Comparison of ENCODE assay signal across 8 mouse cellular contexts in genomic region chr4:155601997-155602456, GRCm38 (mm10). TPM values are rescaled to one million over a fixed set of nuclear protein-coding genes. Genes with fewer than 3 reads are reported as not detected.
DNase-seq lines count a peak whose midpoint lies in the region; ATAC-seq and TF ChIP-seq lines count a peak whose summit lies in the region.

No protein-coding gene starts in this region.

- no peaks in the 10 kb centered on the region for H3K27me3 ChIP-seq in kidney, embryonic 15.5 days
- H3K27me3 ChIP-seq in hindbrain, embryonic 14.5 days (ENCODE audit: control insufficient read depth, insufficient read depth, low read length): no peaks in the 10 kb centered on the region
- no peaks in the 10 kb centered on the region for H3K27me3 ChIP-seq in midbrain, embryonic 15.5 days (replicated peaks)

- H3K27ac ChIP-seq in kidney, embryonic 15.5 days: peak overlapping the region; percentile 99
- peak overlapping the region; percentile 54 for H3K27ac ChIP-seq in bone marrow macrophage, adult 2 months (ENCODE audit: insufficient read depth, low read depth, low read length)
- peak overlapping the region; percentile 100 for H3K27ac ChIP-seq in hindbrain, embryonic 14.5 days
- peak overlapping the region; percentile 100 for H3K27ac ChIP-seq in midbrain, embryonic 15.5 days

- under 1% methylated on average over 31 of the region's 31 CpGs for WGBS in kidney, embryonic 15.5 days
- 2% methylated on average over 31 of the region's 31 CpGs for WGBS in hindbrain, embryonic 14.5 days
- 2% methylated on average over 31 of the region's 31 CpGs for WGBS in midbrain, embryonic 15.5 days

- H3K4me1 ChIP-seq in kidney, embryonic 15.5 days: peaks cover 21% of the 10 kb centered on the region
- H3K4me1 ChIP-seq in bone marrow macrophage, adult 2 months (ENCODE audit: control insufficient read depth, insufficient read depth, low read length): peaks cover 7% of the 10 kb centered on the region
- peaks cover 14% of the 10 kb centered on the region; the same call in 1 of the 2 replicates for H3K4me1 ChIP-seq in hindbrain, embryonic 14.5 days (replicated peaks; ENCODE audit: control insufficient read depth, insufficient read depth, low read length)
- peaks cover 19% of the 10 kb centered on the region for H3K4me1 ChIP-seq in midbrain, embryonic 15.5 days

- TF ChIP-seq CTCF in bone marrow macrophage, adult 2 months (IDR thresholded peaks at IDR 0.05; ENCODE audit: low read depth, low read length): no peak

- peak overlapping the region; percentile 93 for H3K9ac ChIP-seq in kidney, embryonic 15.5 days
- H3K9ac ChIP-seq in hindbrain, embryonic 14.5 days: peak overlapping the region; percentile 95
- peak overlapping the region; percentile 96 for H3K9ac ChIP-seq in midbrain, embryonic 15.5 days

- DNase-seq in kidney, postnatal 10 days: no peak
- no peak for DNase-seq in hindbrain, embryonic 14.5 days (ENCODE audit: low spot score)
- no peak for DNase-seq in frontal cortex, postnatal 25 days (ENCODE audit: low spot score in 2 of 2)
- no peak for DNase-seq in B cell, adult 2 months

- H3K4me3 ChIP-seq in kidney, embryonic 15.5 days (replicated peaks): peak overlapping the region; percentile 81
- peak overlapping the region; percentile 100 for H3K4me3 ChIP-seq in bone marrow macrophage, adult 2 months (ENCODE audit: insufficient read depth, low read length)
- peak overlapping the region; percentile 96 for H3K4me3 ChIP-seq in hindbrain, embryonic 14.5 days (replicated peaks; ENCODE audit: low read length)
- H3K4me3 ChIP-seq in midbrain, embryonic 15.5 days: peak overlapping the region; percentile 87

- H3K36me3 ChIP-seq in kidney, embryonic 15.5 days: peaks cover 29% of the 10 kb centered on the region
- peaks cover 11% of the 10 kb centered on the region for H3K36me3 ChIP-seq in hindbrain, embryonic 14.5 days (replicated peaks; ENCODE audit: control insufficient read depth, insufficient read depth)
- no peaks in the 10 kb centered on the region for H3K36me3 ChIP-seq in midbrain, embryonic 15.5 days (replicated peaks)

- H3K4me2 ChIP-seq in kidney, embryonic 15.5 days: peak overlapping the region; percentile 86
- H3K4me2 ChIP-seq in hindbrain, embryonic 14.5 days (replicated peaks): peak overlapping the region; percentile 86
- peak overlapping the region; percentile 94 for H3K4me2 ChIP-seq in midbrain, embryonic 15.5 days

- no peaks in the 10 kb centered on the region for H3K9me3 ChIP-seq in kidney, embryonic 15.5 days (replicated peaks)
- no peaks in the 10 kb centered on the region for H3K9me3 ChIP-seq in hindbrain, embryonic 14.5 days (ENCODE audit: control insufficient read depth, low read length)
- no peaks in the 10 kb centered on the region for H3K9me3 ChIP-seq in midbrain, embryonic 15.5 days

- peak; percentile 59 for ATAC-seq in kidney, embryonic 15.5 days (replicated peaks; ENCODE audit: low FRiP score)
- ATAC-seq in hindbrain, embryonic 14.5 days (ENCODE audit: low FRiP score): no peak
- peak; percentile 59; the same call in 1 of the 2 replicates for ATAC-seq in midbrain, embryonic 15.5 days (replicated peaks)
- no peak for ATAC-seq in erythroid progenitor cell, adult 5-6 weeks (replicated peaks; ENCODE audit: low FRiP score, poor library complexity, severe bottlenecking)

- TF ChIP-seq POLR2A in bone marrow macrophage, adult 2 months (IDR thresholded peaks at IDR 0.05; ENCODE audit: borderline replicate concordance, low read depth, low read length): no peak

RNA-seq across cellular contexts. Expression of gene Slc35e2, which starts 0.8 kb away (rescaled TPM):
- polyA plus RNA-seq in kidney, embryonic 15.5 days (2015; fragmentation: Nextera tagmentation; extraction: Ambion mirVana): 9.6 and 10.4 TPM in 2 replicates
- 11.2 and 11.4 TPM in 2 replicates for polyA plus RNA-seq in bone marrow macrophage, adult 2 months (2012; ENCODE audit: insufficient read depth, insufficient read length, missing spikeins)
- 19.9 and 23.6 TPM in 2 replicates for polyA plus RNA-seq in hindbrain, embryonic 14.5 days (2014; fragmentation: Nextera tagmentation; extraction: Ambion mirVana)
- 15.3 and 17.5 TPM in 2 replicates for polyA plus RNA-seq in midbrain, embryonic 15.5 days (2015; fragmentation: Nextera tagmentation; extraction: Ambion mirVana)
- 10.9 and 31.4 TPM in 2 replicates for total RNA-seq in erythroid progenitor cell, adult 5-6 weeks (2015; ENCODE audit: low replicate concordance)
- 12.2 and 14.1 TPM in 2 replicates for total RNA-seq in erythroid progenitor cell, adult 5-6 weeks (2017; ENCODE audit: low replicate concordance)

RNA-seq across cellular contexts. Expression of gene Cdk11b, which starts 22.6 kb away (rescaled TPM):
- 63.4 and 64.8 TPM in 2 replicates for polyA plus RNA-seq in kidney, embryonic 15.5 days (2015; fragmentation: Nextera tagmentation; extraction: Ambion mirVana)
- polyA plus RNA-seq in bone marrow macrophage, adult 2 months (2012; ENCODE audit: insufficient read depth, insufficient read length, missing spikeins): 102 and 117 TPM in 2 replicates
- polyA plus RNA-seq in hindbrain, embryonic 14.5 days (2014; fragmentation: Nextera tagmentation; extraction: Ambion mirVana): 43.2 and 47.7 TPM in 2 replicates
- polyA plus RNA-seq in midbrain, embryonic 15.5 days (2015; fragmentation: Nextera tagmentation; extraction: Ambion mirVana): 54.6 and 56.2 TPM in 2 replicates
- 28.5 and 59.5 TPM in 2 replicates for total RNA-seq in erythroid progenitor cell, adult 5-6 weeks (2015; ENCODE audit: low replicate concordance)
- total RNA-seq in erythroid progenitor cell, adult 5-6 weeks (2017; ENCODE audit: low replicate concordance): 53.6 and 56.3 TPM in 2 replicates

RNA-seq across cellular contexts. Expression of gene Nadk, which starts 39.8 kb away (rescaled TPM):
- 89.0 and 93.6 TPM in 2 replicates for polyA plus RNA-seq in kidney, embryonic 15.5 days (2015; fragmentation: Nextera tagmentation; extraction: Ambion mirVana)
- 342 and 382 TPM in 2 replicates for polyA plus RNA-seq in bone marrow macrophage, adult 2 months (2012; ENCODE audit: insufficient read depth, insufficient read length, missing spikeins)
- polyA plus RNA-seq in hindbrain, embryonic 14.5 days (2014; fragmentation: Nextera tagmentation; extraction: Ambion mirVana): 82.9 and 92.1 TPM in 2 replicates
- polyA plus RNA-seq in midbrain, embryonic 15.5 days (2015; fragmentation: Nextera tagmentation; extraction: Ambion mirVana): 82.9 and 88.7 TPM in 2 replicates
- total RNA-seq in erythroid progenitor cell, adult 5-6 weeks (2015; ENCODE audit: low replicate concordance): 25.9 and 26.0 TPM in 2 replicates
- total RNA-seq in erythroid progenitor cell, adult 5-6 weeks (2017; ENCODE audit: low replicate concordance): 9.9 and 12.9 TPM in 2 replicates

RNA-seq across cellular contexts. Expression of gene Gm10563, which starts 43.2 kb away (rescaled TPM):
- polyA plus RNA-seq in kidney, embryonic 15.5 days (2015; fragmentation: Nextera tagmentation; extraction: Ambion mirVana): not detected in 2 replicates
- not detected in 2 replicates for polyA plus RNA-seq in bone marrow macrophage, adult 2 months (2012; ENCODE audit: insufficient read depth, insufficient read length, missing spikeins)
- not detected in 2 replicates for polyA plus RNA-seq in hindbrain, embryonic 14.5 days (2014; fragmentation: Nextera tagmentation; extraction: Ambion mirVana)
- polyA plus RNA-seq in midbrain, embryonic 15.5 days (2015; fragmentation: Nextera tagmentation; extraction: Ambion mirVana): not detected in 2 replicates
- total RNA-seq in erythroid progenitor cell, adult 5-6 weeks (2015; ENCODE audit: low replicate concordance): not detected in 2 replicates
- not detected in 2 replicates for total RNA-seq in erythroid progenitor cell, adult 5-6 weeks (2017; ENCODE audit: low replicate concordance)

RNA-seq across cellular contexts. Expression of gene Mmp23, which starts 51.2 kb away (rescaled TPM):
- polyA plus RNA-seq in kidney, embryonic 15.5 days (2015; fragmentation: Nextera tagmentation; extraction: Ambion mirVana): 51.7 and 68.7 TPM in 2 replicates
- polyA plus RNA-seq in bone marrow macrophage, adult 2 months (2012; ENCODE audit: insufficient read depth, insufficient read length, missing spikeins): 0.64 and 1.9 TPM in 2 replicates
- 2.7 and 2.9 TPM in 2 replicates for polyA plus RNA-seq in hindbrain, embryonic 14.5 days (2014; fragmentation: Nextera tagmentation; extraction: Ambion mirVana)
- 3.8 and 5.5 TPM in 2 replicates for polyA plus RNA-seq in midbrain, embryonic 15.5 days (2015; fragmentation: Nextera tagmentation; extraction: Ambion mirVana)
- total RNA-seq in erythroid progenitor cell, adult 5-6 weeks (2015; ENCODE audit: low replicate concordance): not detected in 2 replicates
- total RNA-seq in erythroid progenitor cell, adult 5-6 weeks (2017; ENCODE audit: low replicate concordance): not detected in 2 replicates

Comparison
In these comparisons a context has a peak if more than half of its experiments do, and no peak if none do; other contexts are left out.
1. ATAC-seq: peak in kidney, embryonic 15.5 days (single experiment) and midbrain, embryonic 15.5 days (single experiment); none in hindbrain, embryonic 14.5 days (single experiment) and erythroid progenitor cell, adult 5-6 weeks (single experiment).
2. Peak in every context shown above with its lines, with median percentiles within 50 percentile points of each other: H3K27ac ChIP-seq, H3K4me2 ChIP-seq, H3K4me3 ChIP-seq and H3K9ac ChIP-seq.